Mouse (Mus musculus) lung, postnatal 36 days (tissue): ENCODE measurements around the gene Gm20388.
"Not testable (repeated sequence)": the region's sequence is repeated elsewhere in the genome, so short reads cannot be mapped to it uniquely, and the experiment has no call there.

Source experiments
- DNase-seq: peaks from one replicate; pipeline ENCODE4 v3.0.0; 2022; ENCODE audit warnings: mixed read lengths

The Gm20388 gene

GRCm38 (mm10) chr8:120768454-120769218 is 858.0 kb downstream of the Gm20388 start:
- DNase-seq, result no peak

- DNase-seq, result no peak
Measured at GRCm38 (mm10) chr8:120777184-120777583, 866.5 kb downstream of the Gm20388 start.

- DNase-seq, result no peak
Measured at GRCm38 (mm10) chr8:120777732-120778131, 867.1 kb downstream of the Gm20388 start.

- DNase-seq, result no peak
Measured at GRCm38 (mm10) chr8:120779106-120779505, 868.5 kb downstream of the Gm20388 start.

GRCm38 (mm10) chr8:120783781-120784180 is 873.1 kb downstream of the Gm20388 start:
- no peak for DNase-seq

- no peak for DNase-seq
Measured at GRCm38 (mm10) chr8:120786753-120787152, 876.1 kb downstream of the Gm20388 start.

GRCm38 (mm10) chr8:120787631-120788030 is 877.0 kb downstream of the Gm20388 start:
- no peak for DNase-seq

GRCm38 (mm10) chr8:120792710-120793109 is 882.1 kb downstream of the Gm20388 start:
- no peak for DNase-seq

GRCm38 (mm10) chr8:120795944-120796635 is 885.4 kb downstream of the Gm20388 start:
- DNase-seq, result peak; percentile 86

- no peak for DNase-seq
Measured at GRCm38 (mm10) chr8:120797019-120797727, 886.5 kb downstream of the Gm20388 start.

GRCm38 (mm10) chr8:120800308-120800865 is 889.7 kb downstream of the Gm20388 start:
- DNase-seq, result peak; percentile 65

GRCm38 (mm10) chr8:120803661-120804375 is 893.2 kb downstream of the Gm20388 start:
- DNase-seq, result not testable (repeated sequence)

- no peak for DNase-seq
Measured at GRCm38 (mm10) chr8:120804741-120805140, 894.1 kb downstream of the Gm20388 start.

GRCm38 (mm10) chr8:120806780-120807264 is 896.2 kb downstream of the Gm20388 start:
- DNase-seq, result peak; percentile 48

- DNase-seq, result no peak
Measured at GRCm38 (mm10) chr8:120807719-120808118, 897.1 kb downstream of the Gm20388 start.

- no peak for DNase-seq
Measured at GRCm38 (mm10) chr8:120809050-120809449, 898.4 kb downstream of the Gm20388 start.

- no peak for DNase-seq
Measured at GRCm38 (mm10) chr8:120811953-120812352, 901.3 kb downstream of the Gm20388 start.

- DNase-seq, result no peak
Measured at GRCm38 (mm10) chr8:120813028-120813427, 902.4 kb downstream of the Gm20388 start.

GRCm38 (mm10) chr8:120813839-120814238 is 903.2 kb downstream of the Gm20388 start:
- no peak for DNase-seq

- DNase-seq, result no peak
Measured at GRCm38 (mm10) chr8:120816371-120816770, 905.7 kb downstream of the Gm20388 start.

GRCm38 (mm10) chr8:120819906-120820305 is 909.3 kb downstream of the Gm20388 start:
- no peak for DNase-seq
